Mouse (Mus musculus): ENCODE measurements at regions not wholly inside any gene's neighbourhood (a gene's known extent, or its start where the extent isn't known, plus 50 kb on each side); places are given as distances from the start of the nearest gene placed in this dataset.

DNA sequence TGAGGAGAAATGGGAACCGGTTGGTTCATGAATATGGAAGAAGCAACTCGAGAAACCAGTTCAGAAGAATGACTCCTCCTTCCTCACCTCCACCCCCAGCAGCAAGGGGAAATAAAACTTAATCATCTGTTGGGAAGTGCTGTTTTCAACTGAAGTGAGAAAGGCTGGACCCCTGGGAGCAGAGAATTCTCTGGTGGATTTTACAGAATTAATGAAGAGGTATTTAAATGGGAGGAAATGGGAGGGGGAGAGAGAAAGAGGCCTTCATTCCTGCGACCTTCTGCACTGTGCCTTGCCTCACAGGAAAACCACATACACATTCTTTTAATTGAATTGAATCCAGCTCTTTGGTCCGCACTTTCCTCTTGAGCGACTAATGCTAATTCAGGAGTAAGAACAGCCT lies 143.8 kb downstream of the Pik3r1 start:
- no peak for TF ChIP-seq EP300 (IDR thresholded peaks at IDR 0.05)
- no peak for TF ChIP-seq CTCF (IDR thresholded peaks at IDR 0.05)
